Mouse (Mus musculus) ES-Bruce4 (cell line): ENCODE results near the gene Ugt1a10.

Experiments used
- CTCF ChIP-seq: IDR thresholded peaks from one replicate; pipeline ENCODE4 v1.8.1; 2011; ENCODE audit warnings: low read depth, low read length
- EP300 ChIP-seq: IDR thresholded peaks from 2 replicates; pipeline ENCODE4 v1.6.1; 2011; ENCODE audit warnings: low read depth, low read length; ENCODE audit not compliant: insufficient read depth
- POLR2A ChIP-seq: IDR thresholded peaks from one replicate; pipeline ENCODE4 v1.8.1; 2011; ENCODE audit warnings: low read length; ENCODE audit not compliant: insufficient read depth

GRCm38 (mm10) chr1:88243861-88244260 is 188.7 kb downstream of the Ugt1a10 start:
- TF ChIP-seq POLR2A: no peak
- TF ChIP-seq CTCF: no peak
- TF ChIP-seq EP300: no peak
